8 mouse cellular contexts compared by ENCODE assay signal in genomic region chr15:88827991-88828799, GRCm38 (mm10). TPM values are rescaled to one million over a fixed set of nuclear protein-coding genes. Genes with fewer than 3 reads are reported as not detected.
DNase-seq lines count a peak whose midpoint lies in the region; ATAC-seq and TF ChIP-seq lines count a peak whose summit lies in the region.

No protein-coding gene starts in this region.

- H3K9me3 ChIP-seq in embryonic facial prominence, embryonic 11.5 days (replicated peaks; ENCODE audit: control insufficient read depth, low read length): no peaks in the 10 kb centered on the region
- no peaks in the 10 kb centered on the region for H3K9me3 ChIP-seq in heart, embryonic 11.5 days (replicated peaks; ENCODE audit: control insufficient read depth, low read length)
- H3K9me3 ChIP-seq in neural tube, embryonic 15.5 days (replicated peaks): no peaks in the 10 kb centered on the region

- TF ChIP-seq POLR2A in lung, adult 2 months (IDR thresholded peaks at IDR 0.05; ENCODE audit: borderline replicate concordance, extremely low read depth, low read depth, low read length): no peak

- H3K4me2 ChIP-seq in embryonic facial prominence, embryonic 11.5 days (ENCODE audit: low read depth, low read length): no peak overlapping the region
- H3K4me2 ChIP-seq in heart, embryonic 11.5 days: no peak overlapping the region
- no peak overlapping the region for H3K4me2 ChIP-seq in neural tube, embryonic 15.5 days

- no peak overlapping the region for H3K9ac ChIP-seq in embryonic facial prominence, embryonic 11.5 days (replicated peaks; ENCODE audit: low read length)
- no peak overlapping the region for H3K9ac ChIP-seq in heart, embryonic 11.5 days (ENCODE audit: low read depth, low read length)
- no peak overlapping the region for H3K9ac ChIP-seq in neural tube, embryonic 15.5 days (replicated peaks)

- 20% methylated on average over 9 of the region's 9 CpGs for WGBS in embryonic facial prominence, embryonic 11.5 days
- 21% methylated on average over 9 of the region's 9 CpGs for WGBS in heart, embryonic 11.5 days (ENCODE audit: insufficient replicate concordance)
- 20% methylated on average over 9 of the region's 9 CpGs for WGBS in lung, adult 2 months
- WGBS in neural tube, embryonic 15.5 days: 27% methylated on average over 9 of the region's 9 CpGs

- TF ChIP-seq CTCF in lung, adult 2 months (IDR thresholded peaks at IDR 0.05; ENCODE audit: insufficient read depth, low read length): peak; percentile 75

- peak; percentile 68 for DNase-seq in CD4-positive, CD25-positive, alpha-beta regulatory T cell, adult 2 months (ENCODE audit: low read depth, low spot score)
- peak; percentile 65 for DNase-seq in adrenal gland, adult 8-10 months
- peak; percentile 65 for DNase-seq in embryonic facial prominence, embryonic 11.5 days (ENCODE audit: low spot score)
- DNase-seq in kidney, adult 8-10 months: peak; percentile 83 to 91
- peak; percentile 81 for DNase-seq in lung, adult 2 months
- peak; percentile 65 for DNase-seq in thymus, postnatal 25 days

- H3K27me3 ChIP-seq in embryonic facial prominence, embryonic 11.5 days (ENCODE audit: control insufficient read depth, insufficient read depth, low read length): no peaks in the 10 kb centered on the region
- no peaks in the 10 kb centered on the region for H3K27me3 ChIP-seq in heart, embryonic 11.5 days (ENCODE audit: control insufficient read depth, insufficient read depth, low read length)
- no peaks in the 10 kb centered on the region for H3K27me3 ChIP-seq in neural tube, embryonic 15.5 days (replicated peaks)

- H3K4me3 ChIP-seq in embryonic facial prominence, embryonic 11.5 days (ENCODE audit: low read depth, low read length): no peak overlapping the region
- no peak overlapping the region for H3K4me3 ChIP-seq in heart, embryonic 11.5 days (ENCODE audit: low read depth, low read length)
- H3K4me3 ChIP-seq in lung, adult 2 months (replicated peaks; ENCODE audit: extremely low read depth, low read depth, low read length): no peak overlapping the region
- H3K4me3 ChIP-seq in neural tube, embryonic 15.5 days (replicated peaks): no peak overlapping the region

- H3K36me3 ChIP-seq in embryonic facial prominence, embryonic 11.5 days (replicated peaks; ENCODE audit: control insufficient read depth, insufficient read depth, low read depth, low read length): peaks cover 4% of the 10 kb centered on the region
- peaks cover 8% of the 10 kb centered on the region for H3K36me3 ChIP-seq in heart, embryonic 11.5 days (ENCODE audit: control insufficient read depth, insufficient read depth, low read length)
- H3K36me3 ChIP-seq in neural tube, embryonic 15.5 days: peaks cover 34% of the 10 kb centered on the region

- no peaks in the 10 kb centered on the region; the same call in 1 of the 2 replicates for H3K4me1 ChIP-seq in embryonic facial prominence, embryonic 11.5 days (ENCODE audit: control insufficient read depth, insufficient read depth, low read length)
- peaks cover 28% of the 10 kb centered on the region for H3K4me1 ChIP-seq in heart, embryonic 11.5 days (ENCODE audit: control insufficient read depth, insufficient read depth, low read length)
- peaks cover 2% of the 10 kb centered on the region for H3K4me1 ChIP-seq in lung, adult 2 months (ENCODE audit: control insufficient read depth, insufficient read depth, low read length)
- peaks cover 5% of the 10 kb centered on the region; the same call in 1 of the 2 replicates for H3K4me1 ChIP-seq in neural tube, embryonic 15.5 days

- peak; percentile 27; the same call in 1 of the 2 replicates for ATAC-seq in embryonic facial prominence, embryonic 11.5 days (replicated peaks; ENCODE audit: insufficient number of reproducible peaks, low FRiP score, low TSS enrichment, low read depth)
- peak; percentile 5; the same call in 1 of the 2 replicates for ATAC-seq in heart, embryonic 11.5 days (replicated peaks; ENCODE audit: insufficient number of reproducible peaks, low FRiP score, low TSS enrichment)
- peak; percentile 37; the same call in 1 of the 2 replicates for ATAC-seq in neural tube, embryonic 15.5 days (ENCODE audit: low FRiP score)

- H3K27ac ChIP-seq in embryonic facial prominence, embryonic 11.5 days (replicated peaks; ENCODE audit: low read depth, low read length): no peak overlapping the region
- no peak overlapping the region for H3K27ac ChIP-seq in heart, embryonic 11.5 days (ENCODE audit: low read depth, low read length)
- no peak overlapping the region for H3K27ac ChIP-seq in neural tube, embryonic 15.5 days (replicated peaks)

RNA-seq across cellular contexts. Expression of gene Creld2, which starts 8.7 kb away (rescaled TPM):
- 10 to 100 TPM; 40.3 to 51.5 (median 49.2) TPM for total RNA-seq in adrenal gland, adult 8-10 months (2022)
- polyA plus RNA-seq in embryonic facial prominence, embryonic 11.5 days (2014; fragmentation: Nextera tagmentation; extraction: Ambion mirVana): 76.6 and 77.6 TPM in 2 replicates
- polyA plus RNA-seq in heart, embryonic 11.5 days (2014; fragmentation: Nextera tagmentation; extraction: Ambion mirVana): 71.7 and 83.6 TPM in 2 replicates
- polyA plus RNA-seq in lung, adult 2 months (2012; rRNA removed): 34.1 and 37.5 TPM in 2 replicates
- polyA plus RNA-seq in neural tube, embryonic 15.5 days (2015; fragmentation: Nextera tagmentation; extraction: Ambion mirVana): 63.8 and 71.3 TPM in 2 replicates

RNA-seq across cellular contexts. Expression of gene Alg12, which starts 9.1 kb away (rescaled TPM):
- total RNA-seq in adrenal gland, adult 8-10 months (2022): 10 to 100 TPM; 19.3 to 22.3 (median 20.3) TPM
- 11.0 and 11.3 TPM in 2 replicates for polyA plus RNA-seq in embryonic facial prominence, embryonic 11.5 days (2014; fragmentation: Nextera tagmentation; extraction: Ambion mirVana)
- 11.6 and 12.5 TPM in 2 replicates for polyA plus RNA-seq in heart, embryonic 11.5 days (2014; fragmentation: Nextera tagmentation; extraction: Ambion mirVana)
- polyA plus RNA-seq in lung, adult 2 months (2012; rRNA removed): 16.4 and 16.7 TPM in 2 replicates
- 8.3 and 9.4 TPM in 2 replicates for polyA plus RNA-seq in neural tube, embryonic 15.5 days (2015; fragmentation: Nextera tagmentation; extraction: Ambion mirVana)

RNA-seq across cellular contexts. Expression of gene Pim3, which starts 33.8 kb away (rescaled TPM):
- 100 to 1,000 TPM in 1 of 4 experiments, 10 to 100 TPM in 3; 62.7 to 164 (median 75.8) TPM for total RNA-seq in adrenal gland, adult 8-10 months (2022)
- polyA plus RNA-seq in embryonic facial prominence, embryonic 11.5 days (2014; fragmentation: Nextera tagmentation; extraction: Ambion mirVana): 34.5 and 37.4 TPM in 2 replicates
- 43.7 and 50.1 TPM in 2 replicates for polyA plus RNA-seq in heart, embryonic 11.5 days (2014; fragmentation: Nextera tagmentation; extraction: Ambion mirVana)
- 55.0 and 97.1 TPM in 2 replicates for polyA plus RNA-seq in lung, adult 2 months (2012; rRNA removed)
- 66.8 and 78.7 TPM in 2 replicates for polyA plus RNA-seq in neural tube, embryonic 15.5 days (2015; fragmentation: Nextera tagmentation; extraction: Ambion mirVana)
